Mouse (Mus musculus) adrenal gland, adult 2 months (tissue): ENCODE results near the gene Lcn3. TPM values are rescaled to one million over a fixed set of nuclear protein-coding genes. Genes with fewer than 3 reads are reported as not detected.

Experiments used
- polyA plus RNA-seq: library from polyadenylated mRNA; depleted of rRNA; stranded (reverse); fragments of >200 nt; gene quantifications from 2 replicates; pipeline ENCODE4 v1.2.3, GENCODE M21; 2012; rRNA removed
- total RNA-seq, 2 experiments: library from RNA; stranded (reverse); gene quantifications; 2 replicates each; pipeline ENCODE4 v1.2.3; 2021

The Lcn3 gene
- total and polyA plus RNA-seq, 3 experiments: not detected

Other genes starting within 250 kb of the Lcn3 start
- 10 to 100 TPM; 22.3 to 29.0 TPM for gene Traf2, start 218.6 kb upstream of the Lcn3 start, total RNA-seq
- gene Traf2, start 218.6 kb upstream of the Lcn3 start, polyA plus RNA-seq: 11.1 and 12.7 TPM in 2 replicates
- gene Edf1, start 207.7 kb upstream of the Lcn3 start, total RNA-seq: 100 to 1,000 TPM; 307 to 329 TPM
- gene Edf1, start 207.7 kb upstream of the Lcn3 start, polyA plus RNA-seq: 127 and 140 TPM in 2 replicates
- gene Mamdc4, start 190.7 kb upstream of the Lcn3 start, total RNA-seq: 1 to 10 TPM; 2.3 to 7.4 TPM
- 4.2 and 8.8 TPM in 2 replicates for gene Mamdc4, start 190.7 kb upstream of the Lcn3 start, polyA plus RNA-seq
- gene Phpt1, start 190.3 kb upstream of the Lcn3 start, total RNA-seq: 10 to 100 TPM; 53.5 to 54.1 TPM
- gene Phpt1, start 190.3 kb upstream of the Lcn3 start, polyA plus RNA-seq: 36.7 and 53.4 TPM in 2 replicates
- 1 to 10 TPM; 1.4 to 2.1 TPM for gene Ajm1, start 183.8 kb upstream of the Lcn3 start, total RNA-seq
- gene Ajm1, start 183.8 kb upstream of the Lcn3 start, polyA plus RNA-seq: 10.5 and 13.5 TPM in 2 replicates
- gene Rabl6, start 157.0 kb upstream of the Lcn3 start, total RNA-seq: 10 to 100 TPM; 86.4 to 96.9 TPM
- 139 and 150 TPM in 2 replicates for gene Rabl6, start 157.0 kb upstream of the Lcn3 start, polyA plus RNA-seq
- not detected for gene Ccdc183, start 147.9 kb upstream of the Lcn3 start, total RNA-seq
- not detected in 2 replicates for gene Ccdc183, start 147.9 kb upstream of the Lcn3 start, polyA plus RNA-seq
- gene Tmem141, start 143.6 kb upstream of the Lcn3 start, total RNA-seq: 10 to 100 TPM; 23.2 to 35.5 TPM
- gene Tmem141, start 143.6 kb upstream of the Lcn3 start, polyA plus RNA-seq: 27.1 and 27.9 TPM in 2 replicates
- 10 to 100 TPM in 1 of 2 experiments, 1 to 10 TPM in 1; 4.6 to 10.1 TPM for gene Fcna, start 137.5 kb upstream of the Lcn3 start, total RNA-seq
- 2.4 and 4.4 TPM in 2 replicates for gene Fcna, start 137.5 kb upstream of the Lcn3 start, polyA plus RNA-seq
- not detected for gene Lcn8, start 112.4 kb upstream of the Lcn3 start, total RNA-seq
- not detected in 2 replicates for gene Lcn8, start 112.4 kb upstream of the Lcn3 start, polyA plus RNA-seq
- gene Lcn5, start 107.6 kb upstream of the Lcn3 start, total RNA-seq: not detected
- not detected in 2 replicates for gene Lcn5, start 107.6 kb upstream of the Lcn3 start, polyA plus RNA-seq
- gene Lcn6, start 88.8 kb upstream of the Lcn3 start, total RNA-seq: not detected
- gene Lcn6, start 88.8 kb upstream of the Lcn3 start, polyA plus RNA-seq: not detected in 2 replicates
- gene Lcn10, start 82.8 kb upstream of the Lcn3 start, total RNA-seq: not detected
- gene Lcn10, start 82.8 kb upstream of the Lcn3 start, polyA plus RNA-seq: not detected in 2 replicates
- gene Obp2a, start 65.5 kb upstream of the Lcn3 start, total RNA-seq: 1 to 10 TPM in 1 of 2 experiments, under 1 TPM in 1; 0.41 to 1.8 TPM
- gene Obp2a, start 65.5 kb upstream of the Lcn3 start, polyA plus RNA-seq: 4.8 and 6.2 TPM in 2 replicates
- 10 to 100 TPM; 36.7 to 46.1 TPM for gene Bmyc, start 58.8 kb upstream of the Lcn3 start, total RNA-seq
- 134 and 139 TPM in 2 replicates for gene Bmyc, start 58.8 kb upstream of the Lcn3 start, polyA plus RNA-seq
- gene Obp2b, start 28.6 kb upstream of the Lcn3 start, total RNA-seq: not detected
- gene Obp2b, start 28.6 kb upstream of the Lcn3 start, polyA plus RNA-seq: not detected in 2 replicates
- gene Lcn11, start 11.4 kb downstream of the Lcn3 start, total RNA-seq: not detected
- not detected in 2 replicates for gene Lcn11, start 11.4 kb downstream of the Lcn3 start, polyA plus RNA-seq
- gene Gm13539, start 16.7 kb downstream of the Lcn3 start, total RNA-seq: not detected
- gene Gm13539, start 16.7 kb downstream of the Lcn3 start, polyA plus RNA-seq: not detected in 2 replicates
- not detected for gene Glt6d1, start 50.3 kb downstream of the Lcn3 start, total RNA-seq
- not detected in 2 replicates for gene Glt6d1, start 50.3 kb downstream of the Lcn3 start, polyA plus RNA-seq
- not detected for gene Lcn9, start 57.6 kb downstream of the Lcn3 start, total RNA-seq
- not detected in 2 replicates for gene Lcn9, start 57.6 kb downstream of the Lcn3 start, polyA plus RNA-seq
- not detected for gene Sohlh1, start 81.7 kb downstream of the Lcn3 start, total RNA-seq
- gene Sohlh1, start 81.7 kb downstream of the Lcn3 start, polyA plus RNA-seq: not detected in 2 replicates
- gene Kcnt1, start 98.2 kb downstream of the Lcn3 start, total RNA-seq: 1 to 10 TPM; 1.9 to 2.9 TPM
- 11.8 and 21.4 TPM in 2 replicates for gene Kcnt1, start 98.2 kb downstream of the Lcn3 start, polyA plus RNA-seq
- 10 to 100 TPM; 31.4 to 32.6 TPM for gene Camsap1, start 217.7 kb downstream of the Lcn3 start, total RNA-seq
- gene Camsap1, start 217.7 kb downstream of the Lcn3 start, polyA plus RNA-seq: 3.9 and 5.5 TPM in 2 replicates